Mouse (Mus musculus): ENCODE data around the gene Copz1. TPM values are rescaled to one million over a fixed set of nuclear protein-coding genes. Genes with fewer than 3 reads are reported as not detected.

Gene Copz1
- total RNA-seq, 1 experiment from 2014 or later: 48.1 TPM

DNA sequence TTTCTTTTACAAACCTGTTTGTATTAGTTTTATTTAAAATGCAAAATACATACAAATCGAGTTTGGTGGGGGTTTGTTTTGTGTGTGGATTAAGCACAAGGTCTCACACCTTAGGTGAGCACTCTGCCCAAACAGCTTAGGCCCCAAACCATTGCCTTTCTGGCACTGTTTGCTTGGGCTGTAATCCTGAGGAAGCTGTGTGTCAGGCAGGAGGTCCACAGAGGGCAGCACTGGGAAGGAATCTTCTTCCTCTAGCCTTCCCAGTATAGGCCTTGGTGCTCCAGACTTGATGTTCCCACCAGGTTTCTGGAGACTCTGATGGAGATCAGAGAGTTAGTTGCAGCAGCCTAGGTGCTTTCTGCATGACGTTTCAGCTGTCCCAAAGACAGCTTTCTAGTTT lies 12.1 kb downstream of the Copz1 start:
- ATAC-seq (ENCODE audit: extremely low read depth, insufficient number of reproducible peaks, low FRiP score, poor library complexity, severe bottlenecking): no peak

- ATAC-seq (ENCODE audit: extremely low read depth, insufficient number of reproducible peaks, low FRiP score, poor library complexity, severe bottlenecking): no peak
Observed at GRCm38 (mm10) chr15:103285778-103286417, 13.4 kb downstream of the Copz1 start.

GRCm38 (mm10) chr15:103289600-103289999 lies 17.1 kb downstream of the Copz1 start:
- ATAC-seq (ENCODE audit: extremely low read depth, insufficient number of reproducible peaks, low FRiP score, poor library complexity, severe bottlenecking): no peak

DNA sequence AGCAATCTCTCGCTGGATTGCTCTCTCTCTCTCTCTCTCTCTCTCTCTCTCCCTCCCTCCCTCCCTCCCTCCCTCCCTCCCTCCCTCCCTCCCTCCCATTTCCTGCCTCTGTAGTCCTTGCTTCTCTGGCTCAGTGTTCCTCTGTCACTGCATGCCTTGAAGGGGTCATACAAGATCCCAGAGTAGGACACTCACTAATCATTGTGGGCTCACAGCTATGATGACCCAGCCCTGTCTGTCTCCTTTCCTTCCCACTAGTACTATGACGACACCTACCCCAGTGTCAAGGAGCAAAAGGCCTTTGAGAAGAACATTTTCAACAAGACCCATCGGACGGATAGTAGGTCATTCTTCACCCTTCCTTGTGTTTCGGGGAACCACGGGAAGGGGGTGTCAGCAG lies 17.9 kb downstream of the Copz1 start:
- ATAC-seq (ENCODE audit: extremely low read depth, insufficient number of reproducible peaks, low FRiP score, poor library complexity, severe bottlenecking): no peak

GRCm38 (mm10) chr15:103290843-103291242 lies 18.3 kb downstream of the Copz1 start:
- no peak for ATAC-seq (ENCODE audit: extremely low read depth, insufficient number of reproducible peaks, low FRiP score, poor library complexity, severe bottlenecking)

DNA sequence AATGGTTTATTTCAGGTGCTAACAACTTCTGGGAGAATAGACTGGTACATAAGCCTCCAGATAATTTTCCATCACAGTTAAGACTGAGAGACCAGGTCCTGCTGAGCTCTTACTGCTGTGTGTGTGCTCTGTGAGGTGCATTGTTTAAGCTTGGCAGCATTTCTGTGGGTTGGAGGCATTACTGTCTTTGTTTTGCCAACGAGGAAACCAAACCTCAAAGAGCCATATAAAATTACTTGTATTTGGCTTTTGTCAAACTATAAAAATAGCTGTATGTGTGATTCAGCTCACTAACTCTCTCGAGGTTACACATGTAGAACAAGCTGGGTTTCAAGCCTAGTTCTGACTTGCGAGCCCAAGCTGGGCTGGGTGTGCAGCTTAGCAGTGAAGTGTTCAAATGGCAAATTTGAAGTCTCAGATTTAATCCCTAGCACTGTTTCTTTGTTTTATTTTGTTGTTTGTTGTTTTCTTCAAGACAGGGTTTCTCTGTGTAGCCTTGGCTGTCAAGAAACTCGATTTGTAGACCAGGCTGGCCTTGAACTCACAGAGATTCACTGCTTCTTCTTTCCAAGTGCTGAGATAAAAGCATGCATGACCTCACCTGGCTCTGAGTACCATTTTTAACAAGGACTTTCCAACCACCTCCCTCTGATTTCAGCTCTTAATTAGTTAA lies 20.3 kb downstream of the Copz1 start:
- no peak for ATAC-seq (ENCODE audit: extremely low read depth, insufficient number of reproducible peaks, low FRiP score, poor library complexity, severe bottlenecking)

GRCm38 (mm10) chr15:103293375-103293774 lies 20.9 kb downstream of the Copz1 start:
- ATAC-seq (ENCODE audit: extremely low read depth, insufficient number of reproducible peaks, low FRiP score, poor library complexity, severe bottlenecking): no peak

DNA sequence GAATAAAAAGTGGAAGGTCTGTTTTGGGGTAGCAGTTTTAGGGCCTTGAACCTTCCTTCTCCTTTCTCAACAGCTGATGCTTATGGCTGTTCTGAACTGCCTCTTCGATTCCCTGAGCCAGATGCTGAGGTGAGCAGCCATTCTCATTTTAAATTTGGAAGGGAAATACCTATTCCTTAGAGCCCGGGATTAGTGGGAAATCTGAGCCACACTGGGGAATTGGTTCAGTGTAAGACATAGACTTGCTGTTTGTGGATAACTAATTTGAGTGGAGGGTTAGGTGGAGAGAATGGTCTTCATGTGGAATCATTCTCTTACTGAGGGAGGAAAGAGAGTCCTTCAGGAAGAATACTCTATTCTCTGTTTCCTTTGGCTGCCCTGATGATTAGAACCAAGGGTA lies 22.1 kb downstream of the Copz1 start:
- ATAC-seq (ENCODE audit: extremely low read depth, insufficient number of reproducible peaks, low FRiP score, poor library complexity, severe bottlenecking): no peak

- ATAC-seq (ENCODE audit: extremely low read depth, insufficient number of reproducible peaks, low FRiP score, poor library complexity, severe bottlenecking): no peak
Observed at GRCm38 (mm10) chr15:103295851-103296250, 23.3 kb downstream of the Copz1 start.

DNA sequence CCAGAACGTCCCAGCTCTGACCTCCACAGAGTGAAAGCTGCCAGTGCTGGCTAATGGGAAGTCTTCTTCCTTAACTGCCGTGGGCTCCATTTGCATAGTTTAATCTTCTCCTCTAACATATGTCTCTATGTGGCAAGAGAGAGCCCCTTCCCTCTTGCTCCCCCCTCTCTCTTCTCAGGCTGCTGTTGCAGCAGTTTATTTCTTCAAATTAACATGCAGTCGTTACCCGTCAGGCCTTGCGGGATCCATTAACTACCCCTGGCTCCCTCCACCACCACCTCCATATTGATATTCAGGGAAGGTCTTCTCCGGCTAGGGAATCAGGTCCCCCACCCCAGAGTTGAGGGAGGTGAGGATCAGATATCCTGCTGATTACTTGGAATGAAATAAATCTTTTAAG lies 24.8 kb downstream of the Copz1 start:
- ATAC-seq (ENCODE audit: extremely low read depth, insufficient number of reproducible peaks, low FRiP score, poor library complexity, severe bottlenecking): no peak

GRCm38 (mm10) chr15:103298026-103298425 lies 25.5 kb downstream of the Copz1 start:
- no peak for ATAC-seq (ENCODE audit: extremely low read depth, insufficient number of reproducible peaks, low FRiP score, poor library complexity, severe bottlenecking)

- ATAC-seq (ENCODE audit: extremely low read depth, insufficient number of reproducible peaks, low FRiP score, poor library complexity, severe bottlenecking): no peak
Observed at GRCm38 (mm10) chr15:103298861-103299616, 26.5 kb downstream of the Copz1 start.

- ATAC-seq (ENCODE audit: extremely low read depth, insufficient number of reproducible peaks, low FRiP score, poor library complexity, severe bottlenecking): no peak
Observed at GRCm38 (mm10) chr15:103299644-103300043, 27.1 kb downstream of the Copz1 start.

DNA sequence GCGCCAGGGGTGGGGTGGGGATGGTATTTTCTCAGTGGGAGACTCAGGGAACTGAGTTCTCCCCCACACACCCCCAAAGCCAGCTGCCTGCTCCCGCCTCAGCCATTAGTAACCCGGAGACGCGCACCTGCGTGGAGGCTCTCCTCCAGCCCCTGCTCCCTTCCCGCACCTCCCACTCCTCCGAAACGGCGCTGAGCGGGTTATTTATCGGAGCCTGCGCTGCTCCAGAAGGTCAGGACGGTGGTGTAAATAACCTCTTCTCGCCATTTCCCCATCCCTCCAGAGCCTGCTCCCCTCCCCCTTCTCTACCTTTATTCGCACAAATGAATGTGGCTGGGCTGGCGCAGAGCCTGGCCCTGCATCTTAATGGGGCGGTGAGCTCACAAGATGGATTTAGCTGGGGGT lies 27.6 kb downstream of the Copz1 start:
- ATAC-seq (ENCODE audit: extremely low read depth, insufficient number of reproducible peaks, low FRiP score, poor library complexity, severe bottlenecking): no peak

GRCm38 (mm10) chr15:103300560-103300959 lies 28.0 kb downstream of the Copz1 start:
- ATAC-seq (ENCODE audit: extremely low read depth, insufficient number of reproducible peaks, low FRiP score, poor library complexity, severe bottlenecking): no peak

DNA sequence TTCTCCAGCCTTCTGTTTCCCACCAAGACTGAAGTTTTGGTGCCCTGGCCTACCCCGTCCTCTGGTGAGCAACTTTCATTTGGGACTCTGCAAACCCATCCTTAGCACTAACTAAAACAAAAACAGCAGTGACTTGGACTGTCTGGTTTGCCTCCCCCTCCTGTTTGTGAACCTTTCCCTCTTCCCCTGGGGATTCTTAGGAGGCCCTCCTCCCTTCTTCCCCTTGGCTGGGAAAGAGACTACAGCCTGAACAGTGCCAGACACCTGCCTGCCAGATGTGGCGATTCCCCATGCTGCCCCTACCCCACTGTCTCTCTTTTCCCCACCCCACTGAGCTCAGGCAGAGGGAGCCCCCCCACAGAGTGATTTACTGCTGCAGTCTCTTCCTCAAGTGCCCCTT lies 28.5 kb downstream of the Copz1 start:
- no peak for ATAC-seq (ENCODE audit: extremely low read depth, insufficient number of reproducible peaks, low FRiP score, poor library complexity, severe bottlenecking)

DNA sequence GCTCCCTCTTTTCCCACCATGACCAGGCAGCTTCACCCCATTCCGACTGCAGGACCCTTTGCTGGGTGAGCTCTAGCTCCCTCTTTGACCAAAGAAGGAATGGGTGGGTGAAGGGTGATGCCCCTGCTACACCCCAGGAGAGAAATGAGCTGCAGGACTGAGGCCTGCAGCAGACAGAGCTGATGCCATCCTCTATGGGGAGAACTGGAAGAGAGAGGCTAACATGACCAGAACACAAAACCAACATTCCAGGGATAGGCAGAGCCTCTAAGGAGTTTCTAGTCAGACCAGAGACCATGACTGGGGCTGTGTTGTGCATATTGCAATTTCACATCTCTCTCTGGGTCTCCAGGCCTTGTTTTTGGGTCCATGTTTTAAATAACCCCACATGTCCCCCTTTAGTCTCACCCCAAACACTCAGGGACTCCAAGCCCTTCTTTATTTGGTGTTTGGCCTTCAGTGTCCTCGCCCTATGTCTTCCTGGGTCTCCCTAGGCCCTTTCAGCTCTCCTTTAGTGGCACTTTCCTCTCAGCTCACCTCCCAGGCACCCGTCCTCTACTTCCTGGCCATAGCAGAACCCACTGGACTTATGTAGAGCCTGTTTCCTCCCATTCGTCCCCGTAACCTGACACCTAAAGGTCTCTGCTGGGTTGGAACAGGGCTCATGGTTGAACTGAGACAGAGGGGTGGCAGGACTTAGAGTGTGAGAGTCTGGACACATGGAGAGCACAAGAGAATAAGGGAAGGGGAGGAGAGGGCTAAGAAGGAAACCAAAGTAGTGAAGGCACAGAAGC lies 29.2 kb downstream of the Copz1 start:
- no peak for ATAC-seq (ENCODE audit: extremely low read depth, insufficient number of reproducible peaks, low FRiP score, poor library complexity, severe bottlenecking)

DNA sequence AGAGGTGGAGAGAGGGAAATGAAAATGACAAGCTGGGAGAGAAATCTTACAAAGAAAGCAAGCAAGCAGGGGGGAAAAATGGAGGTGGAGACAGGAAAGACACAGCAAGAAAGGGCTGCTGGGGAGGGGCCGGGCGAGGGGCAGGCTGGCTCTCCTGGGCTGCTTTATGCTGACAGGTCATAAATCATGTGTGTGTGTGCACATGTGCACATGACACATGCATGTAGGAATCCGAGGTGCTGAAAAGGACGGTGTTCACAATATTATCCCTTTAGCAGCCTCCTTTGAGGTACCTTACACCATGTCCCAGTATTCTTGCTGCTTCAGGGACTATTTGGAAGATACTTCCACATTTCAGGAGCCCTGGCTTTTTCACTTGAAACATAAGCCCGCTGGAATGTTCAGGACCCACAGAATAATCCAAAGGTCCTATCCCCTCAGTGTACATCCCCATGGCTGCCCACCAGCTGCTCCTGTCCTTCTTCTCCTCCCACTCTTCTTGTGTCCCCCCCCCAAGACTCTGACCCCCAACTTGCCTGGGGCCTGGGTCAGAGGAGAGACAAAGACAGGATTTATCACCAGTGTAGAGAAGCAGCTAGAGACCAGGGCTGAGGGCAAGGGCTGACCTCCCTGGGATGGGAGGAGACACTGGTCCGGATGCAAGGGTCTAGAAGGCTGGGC lies 30.0 kb downstream of the Copz1 start:
- no peak for ATAC-seq (ENCODE audit: extremely low read depth, insufficient number of reproducible peaks, low FRiP score, poor library complexity, severe bottlenecking)

Data from neutrophil, adult 5-6 weeks (primary cell).